Comparison of ENCODE assay signal across 18 mouse cellular contexts in the genomic region with DNA sequence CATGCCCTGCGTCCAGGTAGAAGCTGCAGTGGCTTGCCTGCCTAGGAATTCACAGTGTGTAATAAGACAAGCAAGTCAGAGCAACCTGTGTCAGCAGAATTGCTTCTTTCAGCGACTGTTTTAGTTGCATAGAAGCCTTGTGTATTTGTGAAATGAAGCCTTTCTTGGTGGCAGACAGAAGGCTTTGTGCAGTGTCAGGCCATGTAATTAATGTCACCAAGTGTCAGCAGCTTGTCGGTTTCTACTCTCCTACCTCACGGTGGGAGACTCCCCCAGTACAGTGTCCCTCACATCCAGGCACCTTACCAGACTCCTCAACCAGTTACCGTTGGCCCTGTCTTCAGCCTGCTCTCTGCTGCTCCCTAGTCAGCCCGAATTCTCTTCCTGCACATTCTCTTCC. TPM values are rescaled to one million over a fixed set of nuclear protein-coding genes. Genes with fewer than 3 reads are reported as not detected.
DNase-seq lines count a peak whose midpoint lies in the region; ATAC-seq lines count a peak whose summit lies in the region.
"Had no signal": no experiment of that assay in that cellular context is flagged by ENCODE, and none has a peak within 500 bp of the region (broad histone marks: within the 10 kb centered on the region; RNA-seq: fewer than 3 reads in every experiment).

No protein-coding gene starts in this region.

- no peak overlapping the region for H3K4me3 ChIP-seq in midbrain, embryonic 12.5 days
- H3K4me3 ChIP-seq in midbrain, embryonic 15.5 days = no peak overlapping the region
- no peak overlapping the region for H3K4me3 ChIP-seq in forebrain, embryonic 11.5 days (ENCODE audit: low read depth, low read length)
- H3K4me3 ChIP-seq in forebrain, embryonic 16.5 days (replicated peaks; ENCODE audit: low read length) = no peak overlapping the region
- H3K4me3 ChIP-seq in stomach, embryonic 16.5 days (replicated peaks; ENCODE audit: low read length) = no peak overlapping the region
- H3K4me3 ChIP-seq: heart, embryonic 15.5 days; hindbrain, embryonic 15.5 days had no signal

- H3K4me2 ChIP-seq in midbrain, embryonic 12.5 days (replicated peaks) = no peak overlapping the region
- H3K4me2 ChIP-seq in midbrain, embryonic 15.5 days = no peak overlapping the region
- H3K4me2 ChIP-seq in forebrain, embryonic 11.5 days (ENCODE audit: low read depth, low read length, severe bottlenecking) = no peak overlapping the region
- no peak overlapping the region for H3K4me2 ChIP-seq in forebrain, embryonic 16.5 days (ENCODE audit: low read length)
- no peak overlapping the region for H3K4me2 ChIP-seq in stomach, embryonic 16.5 days (ENCODE audit: low read depth, low read length)
- H3K4me2 ChIP-seq: heart, embryonic 15.5 days; hindbrain, embryonic 15.5 days had no signal

- intact Hi-C loops in left cerebral cortex, postnatal 4 days (cut with DNase I) = no loop called here

- peaks cover 21% of the 10 kb centered on the region for H3K4me1 ChIP-seq in midbrain, embryonic 12.5 days
- H3K4me1 ChIP-seq in midbrain, embryonic 15.5 days = 0 out of 2 replicates have a peak, but pooled peaks cover 6% of the 10 kb centered on the region
- H3K4me1 ChIP-seq in forebrain, embryonic 11.5 days (replicated peaks; ENCODE audit: control insufficient read depth, insufficient read depth, low read length) = peaks cover 4% of the 10 kb centered on the region
- H3K4me1 ChIP-seq in forebrain, embryonic 16.5 days (replicated peaks; ENCODE audit: control insufficient read depth, insufficient read depth, low read length) = peaks cover 23% of the 10 kb centered on the region
- H3K4me1 ChIP-seq in stomach, embryonic 16.5 days (ENCODE audit: control insufficient read depth, insufficient read depth, low read length) = peaks cover 13% of the 10 kb centered on the region; the same call in 1 of the 2 replicates

- 76% methylated on average over 6 of the region's 6 CpGs for WGBS in midbrain, embryonic 12.5 days
- WGBS in midbrain, embryonic 15.5 days = 56% methylated on average over 6 of the region's 6 CpGs
- 63% methylated on average over 6 of the region's 6 CpGs for WGBS in forebrain, embryonic 11.5 days
- WGBS in forebrain, embryonic 16.5 days = 19% methylated on average over 6 of the region's 6 CpGs
- 74% methylated on average over 6 of the region's 6 CpGs for WGBS in stomach, embryonic 16.5 days

- no peak for DNase-seq in forebrain, embryonic 11.5 days (ENCODE audit: low spot score)
- DNase-seq in left cerebral cortex, postnatal 4 days = no peak
- DNase-seq in MN1 (ENCODE audit: low spot score) = no peak
- DNase-seq: adrenal gland, postnatal 36 days; cerebellum, adult 8-10 months; gastrocnemius, postnatal 10 days; heart, adult 18-20 months; kidney, adult 2 months; kidney, postnatal 25 days; thymus, adult 2 months had no signal

- 0 out of 2 replicates have a peak overlapping the region, but pooled peaks have one; percentile 26 for H3K27ac ChIP-seq in midbrain, embryonic 12.5 days (replicated peaks)
- H3K27ac ChIP-seq in midbrain, embryonic 15.5 days = no peak overlapping the region
- 0 out of 2 replicates have a peak overlapping the region, but pooled peaks have one; percentile 27 for H3K27ac ChIP-seq in forebrain, embryonic 11.5 days (ENCODE audit: low read depth, low read length)
- H3K27ac ChIP-seq in forebrain, embryonic 16.5 days (ENCODE audit: low read length) = 0 out of 2 replicates have a peak overlapping the region, but pooled peaks have one; percentile 0
- H3K27ac ChIP-seq in stomach, embryonic 16.5 days (ENCODE audit: low read length) = peak overlapping the region; percentile 57; the same call in 1 of the 2 replicates
- H3K27ac ChIP-seq: heart, embryonic 15.5 days; hindbrain, embryonic 15.5 days; liver, embryonic 14.5 days had no signal

- no peaks in the 10 kb centered on the region for H3K9me3 ChIP-seq in midbrain, embryonic 12.5 days
- no peaks in the 10 kb centered on the region for H3K9me3 ChIP-seq in midbrain, embryonic 15.5 days
- H3K9me3 ChIP-seq in forebrain, embryonic 11.5 days (ENCODE audit: control insufficient read depth, low read length) = no peaks in the 10 kb centered on the region
- H3K9me3 ChIP-seq in forebrain, embryonic 16.5 days (ENCODE audit: control insufficient read depth, low read length) = no peaks in the 10 kb centered on the region
- H3K9me3 ChIP-seq in stomach, embryonic 16.5 days (replicated peaks; ENCODE audit: control insufficient read depth, low read length) = no peaks in the 10 kb centered on the region
- H3K9me3 ChIP-seq: heart, embryonic 15.5 days; hindbrain, embryonic 15.5 days had no signal

- no peak overlapping the region for H3K9ac ChIP-seq in midbrain, embryonic 12.5 days (replicated peaks)
- no peak overlapping the region for H3K9ac ChIP-seq in midbrain, embryonic 15.5 days
- no peak overlapping the region for H3K9ac ChIP-seq in forebrain, embryonic 11.5 days (ENCODE audit: low read length)
- no peak overlapping the region for H3K9ac ChIP-seq in forebrain, embryonic 16.5 days (replicated peaks; ENCODE audit: low read depth, low read length)
- no peak overlapping the region for H3K9ac ChIP-seq in stomach, embryonic 16.5 days (ENCODE audit: low read length)
- H3K9ac ChIP-seq: heart, embryonic 15.5 days; hindbrain, embryonic 15.5 days; liver, embryonic 14.5 days had no signal

- ATAC-seq in midbrain, embryonic 12.5 days (ENCODE audit: low FRiP score, low read depth) = no peak
- ATAC-seq in midbrain, embryonic 15.5 days (replicated peaks) = no peak
- ATAC-seq in forebrain, embryonic 11.5 days (replicated peaks; ENCODE audit: low FRiP score) = no peak
- ATAC-seq in forebrain, embryonic 16.5 days = no peak
- no peak for ATAC-seq in stomach, embryonic 16.5 days (ENCODE audit: insufficient read depth, low FRiP score)
- ATAC-seq: midbrain, embryonic 16.5 days had no signal

- H3K36me3 ChIP-seq in midbrain, embryonic 12.5 days = peaks cover 52% of the 10 kb centered on the region
- H3K36me3 ChIP-seq in midbrain, embryonic 15.5 days (replicated peaks) = peaks cover 30% of the 10 kb centered on the region
- H3K36me3 ChIP-seq in forebrain, embryonic 11.5 days (ENCODE audit: control insufficient read depth, insufficient read depth, low read length) = peaks cover 12% of the 10 kb centered on the region
- peaks cover 31% of the 10 kb centered on the region for H3K36me3 ChIP-seq in forebrain, embryonic 16.5 days (ENCODE audit: control insufficient read depth, insufficient read depth)
- peaks cover 25% of the 10 kb centered on the region for H3K36me3 ChIP-seq in stomach, embryonic 16.5 days (ENCODE audit: control insufficient read depth, insufficient read depth, low read length)

- no peaks in the 10 kb centered on the region for H3K27me3 ChIP-seq in midbrain, embryonic 12.5 days
- no peaks in the 10 kb centered on the region for H3K27me3 ChIP-seq in midbrain, embryonic 15.5 days (replicated peaks)
- no peaks in the 10 kb centered on the region for H3K27me3 ChIP-seq in forebrain, embryonic 11.5 days (ENCODE audit: control insufficient read depth, insufficient read depth, low read length)
- no peaks in the 10 kb centered on the region for H3K27me3 ChIP-seq in forebrain, embryonic 16.5 days (replicated peaks; ENCODE audit: control insufficient read depth, insufficient read depth, low read length)
- no peaks in the 10 kb centered on the region for H3K27me3 ChIP-seq in stomach, embryonic 16.5 days (ENCODE audit: control insufficient read depth, insufficient read depth, low read length)
- H3K27me3 ChIP-seq: heart, embryonic 15.5 days; hindbrain, embryonic 15.5 days had no signal

RNA-seq across cellular contexts. Expression of a gene that starts 19.5 kb away (rescaled TPM):
- polyA plus RNA-seq in midbrain, embryonic 12.5 days (2016; fragmentation: Nextera tagmentation; extraction: Ambion mirVana) = 39.2 and 39.9 TPM in 2 replicates
- polyA plus RNA-seq in midbrain, embryonic 15.5 days (2015; fragmentation: Nextera tagmentation; extraction: Ambion mirVana) = 51.7 and 56.2 TPM in 2 replicates
- 50.5 and 53.1 TPM in 2 replicates for polyA plus RNA-seq in forebrain, embryonic 11.5 days (2014; fragmentation: Nextera tagmentation; extraction: Ambion mirVana)
- polyA plus RNA-seq in forebrain, embryonic 16.5 days (2015; fragmentation: Nextera tagmentation; extraction: Ambion mirVana) = 68.0 and 69.1 TPM in 2 replicates
- 42.2 and 48.3 TPM in 2 replicates for polyA plus RNA-seq in stomach, embryonic 16.5 days (2015; fragmentation: Nextera tagmentation; extraction: Ambion mirVana)
- total RNA-seq in left cerebral cortex, postnatal 4 days (2021) = 10 to 100 TPM; 53.3 to 54.6 TPM

RNA-seq across cellular contexts. Expression of a gene that starts 19.9 kb away (rescaled TPM):
- polyA plus RNA-seq in midbrain, embryonic 12.5 days (2016; fragmentation: Nextera tagmentation; extraction: Ambion mirVana) = 288 and 290 TPM in 2 replicates
- 221 and 226 TPM in 2 replicates for polyA plus RNA-seq in midbrain, embryonic 15.5 days (2015; fragmentation: Nextera tagmentation; extraction: Ambion mirVana)
- 296 and 314 TPM in 2 replicates for polyA plus RNA-seq in forebrain, embryonic 11.5 days (2014; fragmentation: Nextera tagmentation; extraction: Ambion mirVana)
- 246 and 250 TPM in 2 replicates for polyA plus RNA-seq in forebrain, embryonic 16.5 days (2015; fragmentation: Nextera tagmentation; extraction: Ambion mirVana)
- polyA plus RNA-seq in stomach, embryonic 16.5 days (2015; fragmentation: Nextera tagmentation; extraction: Ambion mirVana) = 120 and 123 TPM in 2 replicates
- 100 to 1,000 TPM; 259 to 272 TPM for total RNA-seq in left cerebral cortex, postnatal 4 days (2021)
